Mouse (Mus musculus) midbrain, embryonic 13.5 days (tissue): ENCODE results near the gene Tent5c. TPM values are rescaled to one million over a fixed set of nuclear protein-coding genes. Genes with fewer than 3 reads are reported as not detected.

Experiments
- ATAC-seq: fragments of 200-750 bp; cut with Nextera tagmentation; 2 replicates; pipeline ENCODE4 v1.8.0; 2017; ENCODE audit warnings: mild to moderate bottlenecking, moderate TSS enrichment, moderate library complexity
- H3K27ac ChIP-seq: fragments of 300-500 bp; sonication (generic); 2 replicates; pipeline ENCODE4 v1.5.1; 2015; ENCODE audit warnings: inconsistent platforms, mild to moderate bottlenecking, moderate library complexity
- H3K27me3 ChIP-seq: fragments of 300-500 bp; sonication (generic); 2 replicates; pipeline ENCODE4 v1.6.1; 2015; ENCODE audit warnings: mild to moderate bottlenecking, inconsistent platforms
- H3K36me3 ChIP-seq: fragments of 300-500 bp; sonication (generic); 2 replicates; pipeline ENCODE4 v1.6.1; 2015; ENCODE audit warnings: mild to moderate bottlenecking, inconsistent platforms
- H3K4me1 ChIP-seq: fragments of 300-500 bp; sonication (generic); replicated peaks from 2 replicates; pipeline ENCODE4 v1.6.1; 2015; ENCODE audit warnings: inconsistent platforms
- H3K4me2 ChIP-seq: fragments of 300-500 bp; sonication (generic); replicated peaks from 2 replicates; pipeline ENCODE4 v1.6.1; 2015; ENCODE audit warnings: moderate library complexity, mild to moderate bottlenecking, inconsistent platforms
- H3K4me3 ChIP-seq: fragments of 300-500 bp; sonication (generic); replicated peaks from 2 replicates; pipeline ENCODE4 v1.5.1; 2015; ENCODE audit warnings: mild to moderate bottlenecking, inconsistent platforms
- H3K9ac ChIP-seq: fragments of 300-500 bp; sonication (generic); replicated peaks from 2 replicates; pipeline ENCODE4 v1.6.1; 2015; ENCODE audit warnings: mild to moderate bottlenecking, inconsistent platforms
- H3K9me3 ChIP-seq: fragments of 300-500 bp; sonication (generic); 2 replicates; pipeline ENCODE4 v1.6.1; 2016; ENCODE audit warnings: mild to moderate bottlenecking, inconsistent platforms
- WGBS: fragments of 180-500 bp; shearing (Covaris S2); methylation state at CpG from one replicate; pipeline ENCODE4 v1.1.7; 2015; 5-methylcytosine and 5-hydroxymethylcytosine counted together
- polyA plus RNA-seq: library from polyadenylated mRNA; unstranded; fragments of >200 nt; fragmentation: Nextera tagmentation; extraction: Ambion mirVana; gene quantifications from 2 replicates; pipeline ENCODE4 v1.2.1, GENCODE M21; 2015

The Tent5c gene
- polyA plus RNA-seq, 1 experiment from 2014 or later, result 4.8 TPM

DNA sequence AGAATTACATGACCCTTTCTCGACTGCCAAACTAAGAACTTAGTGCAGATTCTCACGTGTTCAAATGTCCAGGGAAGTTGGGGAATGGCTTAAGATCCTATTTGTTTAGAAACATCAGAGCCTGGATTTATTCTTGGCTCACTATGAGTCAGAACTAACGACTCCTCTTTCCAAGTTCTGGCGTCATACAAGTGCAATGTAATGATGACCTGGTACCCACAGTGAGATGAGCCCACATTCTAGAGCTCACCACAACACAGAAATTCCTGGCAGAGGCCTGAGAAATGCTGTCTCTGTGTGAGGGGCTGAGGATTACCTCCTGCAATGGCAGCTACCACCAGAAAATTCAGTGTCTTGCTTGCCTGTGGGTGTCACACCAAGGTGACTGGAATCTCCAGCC, 18.1 kb upstream of the Tent5c start:
- no peaks in the 10 kb centered on the region for H3K9me3 ChIP-seq
- no peaks in the 10 kb centered on the region for H3K27me3 ChIP-seq
- no peak for ATAC-seq
- H3K9ac ChIP-seq, result no peak overlapping the region
- no peak overlapping the region for H3K4me3 ChIP-seq
- H3K36me3 ChIP-seq, result no peaks in the 10 kb centered on the region
- no peak overlapping the region for H3K27ac ChIP-seq
- no peak overlapping the region for H3K4me2 ChIP-seq
- H3K4me1 ChIP-seq, result no peaks in the 10 kb centered on the region
- WGBS, result 88% methylated on average over 4 of the region's 4 CpGs

DNA sequence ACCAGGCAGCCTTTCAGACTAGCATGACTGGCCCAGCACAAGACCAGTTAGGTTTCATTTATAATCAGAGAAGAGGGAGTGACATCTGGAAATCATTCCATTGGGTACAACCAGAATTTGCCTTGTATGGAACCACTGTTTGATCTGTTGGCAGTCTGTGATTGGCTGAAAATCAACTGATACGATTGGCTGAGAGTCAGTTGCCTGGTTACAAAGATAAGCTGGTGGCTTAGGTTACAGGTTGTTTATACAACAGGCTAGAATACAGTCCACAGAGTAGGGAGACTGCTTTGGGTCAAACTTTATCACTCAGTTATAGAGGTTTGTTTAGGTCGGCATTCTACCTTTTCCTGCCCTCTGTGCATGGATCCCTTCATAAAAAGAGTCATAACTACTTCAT, 17.6 kb upstream of the Tent5c start:
- H3K4me1 ChIP-seq, result no peaks in the 10 kb centered on the region

DNA sequence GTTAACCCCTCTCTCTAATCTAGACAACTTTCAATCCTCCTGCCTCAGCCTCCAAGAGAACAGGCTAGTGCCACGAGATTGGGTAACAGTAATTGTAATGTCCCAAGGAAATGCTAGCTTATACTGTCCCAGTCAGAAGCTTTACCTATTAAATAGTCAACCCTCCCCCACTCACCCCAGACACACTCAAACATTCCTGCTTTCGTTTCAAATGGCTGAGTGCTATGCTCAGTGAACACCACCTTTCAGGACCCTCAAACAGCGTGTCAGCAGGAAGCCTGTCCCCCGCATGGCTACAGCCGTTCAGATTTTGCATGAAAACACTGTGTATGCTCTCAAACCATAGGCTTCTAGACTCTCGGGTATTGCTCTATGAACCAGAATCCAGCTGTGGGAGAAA, 14.8 kb upstream of the Tent5c start:
- no peak for ATAC-seq

More for the DNA sequence above, 17.6 kb upstream of the Tent5c start:
- Histone ChIP-seq H3K9me3 (no peaks in the 10 kb centered on the region), H3K27me3 (no peaks in the 10 kb centered on the region), H3K4me2 (no peak overlapping the region), H3K36me3 (no peaks in the 10 kb centered on the region), H3K4me3 (no peak overlapping the region), H3K27ac (no peak overlapping the region), H3K9ac (no peak overlapping the region)
- WGBS, result 86% methylated on average over 2 of the region's 2 CpGs
- ATAC-seq, result no peak

GRCm38 (mm10) chr3:100502516-100502915, 13.4 kb upstream of the Tent5c start:
- Histone ChIP-seq H3K4me3 (no peak overlapping the region), H3K36me3 (no peaks in the 10 kb centered on the region), H3K27ac (no peak overlapping the region), H3K4me1 (no peaks in the 10 kb centered on the region), H3K9ac (no peak overlapping the region), H3K4me2 (no peak overlapping the region), H3K9me3 (no peaks in the 10 kb centered on the region), H3K27me3 (no peaks in the 10 kb centered on the region)
- 92% methylated on average over 6 of the region's 6 CpGs for WGBS
- ATAC-seq, result no peak

More for the DNA sequence above, 14.8 kb upstream of the Tent5c start:
- Histone ChIP-seq H3K4me3 (no peak overlapping the region), H3K4me1 (no peaks in the 10 kb centered on the region), H3K36me3 (no peaks in the 10 kb centered on the region), H3K27me3 (no peaks in the 10 kb centered on the region), H3K9ac (no peak overlapping the region), H3K9me3 (no peaks in the 10 kb centered on the region), H3K27ac (no peak overlapping the region), H3K4me2 (no peak overlapping the region)
- 85% methylated on average over 6 of the region's 6 CpGs for WGBS

- ATAC-seq, result no peak
Observed at GRCm38 (mm10) chr3:100501899-100502298, 12.8 kb upstream of the Tent5c start.

GRCm38 (mm10) chr3:100496081-100496480, 7.0 kb upstream of the Tent5c start:
- no peak overlapping the region for H3K4me3 ChIP-seq
- peaks cover 6% of the 10 kb centered on the region for H3K27me3 ChIP-seq
- no peaks in the 10 kb centered on the region for H3K9me3 ChIP-seq
- 75% methylated on average over 3 of the region's 3 CpGs for WGBS
- H3K4me2 ChIP-seq, result no peak overlapping the region
- H3K9ac ChIP-seq, result no peak overlapping the region
- no peaks in the 10 kb centered on the region for H3K4me1 ChIP-seq
- ATAC-seq, result no peak
- no peak overlapping the region for H3K27ac ChIP-seq
- H3K36me3 ChIP-seq, result no peaks in the 10 kb centered on the region

More at GRCm38 (mm10) chr3:100501899-100502298, 12.8 kb upstream of the Tent5c start:
- Histone ChIP-seq H3K27me3 (no peaks in the 10 kb centered on the region), H3K4me2 (no peak overlapping the region), H3K4me1 (no peaks in the 10 kb centered on the region), H3K4me3 (no peak overlapping the region), H3K9ac (no peak overlapping the region), H3K27ac (no peak overlapping the region), H3K9me3 (no peaks in the 10 kb centered on the region), H3K36me3 (no peaks in the 10 kb centered on the region)

GRCm38 (mm10) chr3:100495456-100495855, 6.3 kb upstream of the Tent5c start:
- no peak; the same call in 1 of the 2 replicates for ATAC-seq
- 83% methylated on average over 16 of the region's 16 CpGs for WGBS
- no peaks in the 10 kb centered on the region for H3K4me1 ChIP-seq

GRCm38 (mm10) chr3:100494912-100495311, 5.8 kb upstream of the Tent5c start:
- 89% methylated on average over 5 of the region's 5 CpGs for WGBS

More at GRCm38 (mm10) chr3:100495456-100495855, 6.3 kb upstream of the Tent5c start:
- H3K36me3 ChIP-seq, result no peaks in the 10 kb centered on the region
- no peaks in the 10 kb centered on the region for H3K9me3 ChIP-seq
- no peak overlapping the region for H3K27ac ChIP-seq
- H3K27me3 ChIP-seq, result peaks cover 11% of the 10 kb centered on the region
- H3K4me3 ChIP-seq, result no peak overlapping the region
- H3K9ac ChIP-seq, result no peak overlapping the region
- H3K4me2 ChIP-seq, result no peak overlapping the region

DNA sequence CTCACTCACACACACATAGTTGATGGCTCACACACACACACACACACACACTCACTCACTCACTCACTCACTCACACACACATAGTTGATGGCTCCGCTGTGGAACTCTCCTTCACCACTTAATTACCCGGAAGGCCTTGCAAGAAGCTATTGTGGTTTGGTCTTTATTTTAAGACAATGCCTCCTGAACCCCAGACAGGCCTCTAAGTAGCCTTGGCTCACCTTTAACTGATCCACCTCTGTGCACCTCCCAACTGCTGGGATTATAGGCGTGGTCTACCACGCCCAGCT, 831 bp upstream of the Tent5c start:
- Histone ChIP-seq H3K36me3 (no peaks in the 10 kb centered on the region), H3K4me1 (peaks cover 29% of the 10 kb centered on the region), H3K9me3 (no peaks in the 10 kb centered on the region), H3K4me2 (peak overlapping the region; percentile 96), H3K9ac (no peak overlapping the region; the same call in 1 of the 2 replicates), H3K4me3 (peak overlapping the region; percentile 70), H3K27ac (no peak overlapping the region), H3K27me3 (peaks cover 58% of the 10 kb centered on the region)
- 15% methylated on average over 4 of the region's 4 CpGs for WGBS
- peak; percentile 10; the same call in 1 of the 2 replicates for ATAC-seq

More at GRCm38 (mm10) chr3:100494912-100495311, 5.8 kb upstream of the Tent5c start:
- Histone ChIP-seq H3K27me3 (peaks cover 17% of the 10 kb centered on the region), H3K27ac (no peak overlapping the region), H3K9me3 (no peaks in the 10 kb centered on the region), H3K4me2 (no peak overlapping the region), H3K36me3 (no peaks in the 10 kb centered on the region), H3K9ac (no peak overlapping the region), H3K4me3 (no peak overlapping the region), H3K4me1 (peaks cover 5% of the 10 kb centered on the region; the same call in 1 of the 2 replicates)
- ATAC-seq, result no peak

DNA sequence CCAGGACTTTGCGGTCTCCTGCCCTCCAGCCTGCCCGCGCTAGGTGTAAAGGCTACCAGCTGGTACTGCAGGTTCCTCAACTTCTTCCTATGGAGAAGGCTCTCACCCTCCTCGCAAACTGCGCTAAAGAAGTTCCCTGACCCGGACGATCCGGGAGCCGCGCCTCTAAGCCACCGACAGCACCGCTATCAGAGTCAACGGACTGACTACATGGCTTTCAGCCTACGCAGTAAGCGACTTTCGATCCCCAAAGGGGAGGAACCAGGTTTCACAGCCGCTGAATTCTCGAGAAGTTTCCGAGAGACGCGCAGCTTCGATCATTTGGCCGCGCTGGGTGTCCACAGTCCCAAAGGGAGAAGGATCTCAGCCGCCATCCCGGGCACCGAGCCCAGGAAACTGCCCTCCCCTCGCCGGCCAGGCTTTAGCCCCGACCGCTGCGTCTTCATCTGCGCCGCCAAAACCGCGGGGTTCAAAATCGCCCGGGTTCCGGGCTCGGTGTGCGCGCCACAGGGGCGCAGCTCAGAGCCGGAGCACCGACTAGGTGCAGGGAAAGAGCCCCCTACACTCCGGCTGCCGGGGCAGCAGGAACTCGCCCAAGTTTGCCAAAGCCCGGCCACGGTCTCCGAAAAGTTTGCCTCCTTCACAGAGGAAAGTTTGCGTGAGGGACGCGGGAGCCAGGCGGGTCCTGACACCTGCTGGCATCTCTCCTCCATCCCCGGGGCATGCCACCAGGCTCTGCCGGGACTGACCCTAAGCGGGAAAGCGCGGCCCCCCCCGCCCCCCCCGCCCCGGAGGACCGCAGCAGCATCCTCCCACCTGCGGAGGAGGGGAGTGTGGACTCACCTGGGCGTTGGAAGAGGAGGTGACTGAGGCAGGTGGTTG, 632 bp downstream of the Tent5c start:
- H3K27ac ChIP-seq, result no peak overlapping the region
- H3K9me3 ChIP-seq, result no peaks in the 10 kb centered on the region
- no peaks in the 10 kb centered on the region for H3K36me3 ChIP-seq
- WGBS, result under 1% methylated on average over 66 of the region's 66 CpGs
- H3K9ac ChIP-seq, result peak overlapping the region; percentile 56
- H3K27me3 ChIP-seq, result peaks cover 59% of the 10 kb centered on the region
- peak overlapping the region; percentile 96 for H3K4me2 ChIP-seq
- H3K4me1 ChIP-seq, result peaks cover 29% of the 10 kb centered on the region
- H3K4me3 ChIP-seq, result peak overlapping the region; percentile 70
- ATAC-seq, result peak; percentile 63

- WGBS, result 75% methylated on average over 2 of the region's 2 CpGs
Observed at GRCm38 (mm10) chr3:100487046-100487445, 2.1 kb downstream of the Tent5c start.

DNA sequence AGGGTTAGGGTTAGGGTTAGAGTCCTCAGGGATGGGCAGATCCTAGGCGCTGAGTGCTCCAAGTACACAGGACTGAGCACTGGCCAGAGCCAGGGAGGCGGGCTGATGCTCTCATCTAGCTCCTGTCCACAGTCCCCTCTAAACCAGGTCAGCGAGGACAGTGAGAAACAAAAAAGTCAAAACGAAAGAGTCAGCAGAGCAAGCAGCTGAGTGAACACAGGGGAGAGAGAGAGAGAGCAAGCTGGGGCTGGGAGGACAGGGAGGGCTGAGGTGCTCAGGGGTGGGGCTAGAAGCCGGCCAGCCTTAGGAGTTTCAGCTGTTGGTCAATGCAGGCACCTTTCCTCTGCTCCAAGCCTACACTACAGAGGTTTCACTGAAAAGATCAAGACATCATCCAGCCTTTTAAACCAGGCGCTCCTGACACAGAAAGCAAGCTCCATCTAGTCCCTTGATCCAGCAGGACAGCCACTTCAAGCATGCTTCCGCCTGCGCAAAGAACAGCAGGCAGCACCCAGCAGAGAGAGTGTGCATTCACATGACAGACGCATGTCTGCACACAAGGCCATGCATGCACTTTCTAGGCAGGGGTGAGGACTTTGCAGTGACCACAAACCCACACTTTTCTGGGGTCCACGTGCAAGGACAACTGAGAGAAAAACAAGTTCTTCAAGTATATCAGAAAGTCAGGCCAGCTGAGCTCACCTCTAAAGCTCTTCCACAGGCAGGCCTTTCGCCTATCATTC, 3.6 kb downstream of the Tent5c start:
- Histone ChIP-seq H3K4me3 (no peak overlapping the region), H3K4me1 (peaks cover 29% of the 10 kb centered on the region), H3K9ac (no peak overlapping the region), H3K9me3 (no peaks in the 10 kb centered on the region), H3K36me3 (no peaks in the 10 kb centered on the region), H3K27me3 (peaks cover 48% of the 10 kb centered on the region), H3K4me2 (no peak overlapping the region), H3K27ac (no peak overlapping the region)
- WGBS, result 44% methylated on average over 11 of the region's 11 CpGs
- no peak for ATAC-seq

More at GRCm38 (mm10) chr3:100487046-100487445, 2.1 kb downstream of the Tent5c start:
- Histone ChIP-seq H3K36me3 (no peaks in the 10 kb centered on the region), H3K9me3 (no peaks in the 10 kb centered on the region), H3K4me1 (peaks cover 29% of the 10 kb centered on the region), H3K9ac (no peak overlapping the region), H3K27ac (no peak overlapping the region), H3K27me3 (peaks cover 59% of the 10 kb centered on the region), H3K4me3 (no peak overlapping the region), H3K4me2 (peak overlapping the region; percentile 96)
- ATAC-seq, result no peak
